Mouse (Mus musculus) hindbrain, embryonic 15.5 days (tissue): ENCODE results near the gene Ostm1. TPM values are rescaled to one million over a fixed set of nuclear protein-coding genes. Genes with fewer than 3 reads are reported as not detected.
A peak's percentile ranks its signal among the peaks of the same experiment; 100 is the strongest.

Source experiments
- ATAC-seq: fragments of 200-750 bp; cut with Nextera tagmentation; 2 replicates; pipeline ENCODE4 v1.8.0; 2017; ENCODE audit warnings: low read depth, moderate number of reproducible peaks, moderate TSS enrichment; ENCODE audit not compliant: low FRiP score
- H3K27ac ChIP-seq: fragments of 300-500 bp; sonication (generic); replicated peaks from 2 replicates; pipeline ENCODE4 v1.5.1; 2015; ENCODE audit warnings: mild to moderate bottlenecking, inconsistent platforms
- H3K27me3 ChIP-seq: fragments of 300-500 bp; sonication (generic); 2 replicates; pipeline ENCODE4 v1.6.1; 2015; ENCODE audit warnings: control low read depth, inconsistent platforms
- H3K36me3 ChIP-seq: fragments of 300-500 bp; sonication (generic); 2 replicates; pipeline ENCODE4 v1.6.1; 2015; ENCODE audit warnings: control low read depth, inconsistent platforms
- H3K4me1 ChIP-seq: fragments of 300-500 bp; sonication (generic); replicated peaks from 2 replicates; pipeline ENCODE4 v1.6.1; 2015; ENCODE audit warnings: control low read depth, inconsistent platforms
- H3K4me2 ChIP-seq: fragments of 300-500 bp; sonication (generic); 2 replicates; pipeline ENCODE4 v1.6.1; 2015; ENCODE audit warnings: moderate library complexity, mild to moderate bottlenecking, inconsistent platforms
- H3K4me3 ChIP-seq: fragments of 300-500 bp; sonication (generic); 2 replicates; pipeline ENCODE4 v1.5.1; 2015; ENCODE audit warnings: mild to moderate bottlenecking, inconsistent platforms
- H3K9ac ChIP-seq: fragments of 300-500 bp; sonication (generic); 2 replicates; pipeline ENCODE4 v1.6.1; 2015; ENCODE audit warnings: inconsistent platforms
- H3K9me3 ChIP-seq: fragments of 300-500 bp; sonication (generic); 2 replicates; pipeline ENCODE4 v1.6.1; 2016; ENCODE audit warnings: control low read depth, inconsistent platforms
- WGBS: fragments of 180-500 bp; shearing (Covaris S2); methylation state at CpG from one replicate; pipeline ENCODE4 v1.1.7; 2015; 5-methylcytosine and 5-hydroxymethylcytosine counted together
- polyA plus RNA-seq: library from polyadenylated mRNA; unstranded; fragments of >200 nt; fragmentation: Nextera tagmentation; extraction: Ambion mirVana; gene quantifications from 2 replicates; pipeline ENCODE4 v1.2.1, GENCODE M21; 2015

Gene Ostm1
- polyA plus RNA-seq, 1 experiment from 2014 or later, result 35.4 TPM

GRCm38 (mm10) chr10:42585156-42585555 lies 1.5 kb downstream of the Ostm1 start:
- WGBS, result 1% methylated on average over 8 of the region's 8 CpGs
- H3K36me3 ChIP-seq, result no peaks in the 10 kb centered on the region
- H3K4me2 ChIP-seq, result no peak overlapping the region
- ATAC-seq, result no peak
- H3K9me3 ChIP-seq, result no peaks in the 10 kb centered on the region
- H3K4me3 ChIP-seq, result no peak overlapping the region
- peaks cover 19% of the 10 kb centered on the region for H3K4me1 ChIP-seq
- no peak overlapping the region for H3K27ac ChIP-seq
- H3K9ac ChIP-seq, result no peak overlapping the region
- peaks cover 82% of the 10 kb centered on the region for H3K27me3 ChIP-seq

GRCm38 (mm10) chr10:42585596-42586305 lies 2.1 kb downstream of the Ostm1 start:
- ATAC-seq, result no peak
- peaks cover 19% of the 10 kb centered on the region for H3K4me1 ChIP-seq
- no peaks in the 10 kb centered on the region for H3K9me3 ChIP-seq
- WGBS, result 3% methylated on average over 22 of the region's 22 CpGs
- no peak overlapping the region for H3K4me3 ChIP-seq
- no peaks in the 10 kb centered on the region for H3K36me3 ChIP-seq
- H3K9ac ChIP-seq, result no peak overlapping the region
- peaks cover 81% of the 10 kb centered on the region for H3K27me3 ChIP-seq
- H3K27ac ChIP-seq, result no peak overlapping the region
- no peak overlapping the region for H3K4me2 ChIP-seq

DNA sequence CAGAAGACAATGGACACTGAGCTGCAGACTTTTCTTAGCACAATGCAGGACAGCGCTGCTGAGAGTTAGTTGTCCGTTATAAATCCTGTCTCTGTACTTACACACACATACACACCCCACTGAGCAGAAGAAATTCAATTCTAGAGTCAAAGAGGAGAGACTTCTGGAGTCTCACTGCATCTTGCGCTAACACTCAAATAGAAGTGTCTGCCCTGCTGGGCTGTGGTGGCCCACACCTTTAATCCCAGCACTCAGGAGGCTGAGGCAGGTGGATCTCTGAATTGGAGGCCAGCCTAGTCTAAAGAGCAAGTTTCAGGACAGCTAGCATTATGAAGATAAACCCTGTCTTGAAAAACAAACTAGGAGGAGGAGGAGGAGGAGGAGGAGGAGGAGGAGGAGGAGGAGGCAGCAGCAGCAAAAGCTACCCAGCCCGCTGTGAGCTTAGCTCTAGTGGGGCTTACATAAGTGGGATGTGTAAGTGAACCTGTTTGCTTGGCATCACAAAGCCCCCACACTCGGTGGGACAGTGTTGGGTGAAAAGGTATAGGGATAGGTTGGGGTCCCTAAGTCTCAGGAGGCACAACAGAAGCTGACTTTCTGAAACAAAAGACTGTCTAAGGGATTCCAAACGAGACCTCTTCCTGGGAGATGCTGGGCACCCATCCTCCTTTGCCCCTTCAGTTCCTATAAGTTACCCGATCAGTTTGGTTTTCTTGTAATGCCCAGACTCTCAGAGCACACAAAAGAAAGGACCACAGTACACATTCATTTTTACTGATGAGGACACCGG lies 4.5 kb downstream of the Ostm1 start:
- Histone ChIP-seq H3K27me3 (peaks cover 88% of the 10 kb centered on the region), H3K4me1 (peaks cover 20% of the 10 kb centered on the region), H3K36me3 (no peaks in the 10 kb centered on the region), H3K9me3 (no peaks in the 10 kb centered on the region), H3K4me3 (no peak overlapping the region), H3K9ac (no peak overlapping the region), H3K4me2 (no peak overlapping the region), H3K27ac (no peak overlapping the region)
- WGBS, result 1% methylated on average over 8 of the region's 8 CpGs
- no peak for ATAC-seq

GRCm38 (mm10) chr10:42589505-42589904 lies 5.9 kb downstream of the Ostm1 start:
- H3K4me2 ChIP-seq, result no peak overlapping the region
- H3K4me3 ChIP-seq, result no peak overlapping the region
- ATAC-seq, result no peak
- no peaks in the 10 kb centered on the region for H3K9me3 ChIP-seq
- no peak overlapping the region for H3K27ac ChIP-seq
- 3% methylated on average over 5 of the region's 5 CpGs for WGBS
- H3K4me1 ChIP-seq, result peaks cover 8% of the 10 kb centered on the region
- H3K36me3 ChIP-seq, result no peaks in the 10 kb centered on the region
- no peak overlapping the region for H3K9ac ChIP-seq
- peaks cover 94% of the 10 kb centered on the region for H3K27me3 ChIP-seq

- ATAC-seq, result no peak
- Histone ChIP-seq H3K4me1 (peaks cover 6% of the 10 kb centered on the region), H3K9me3 (no peaks in the 10 kb centered on the region), H3K36me3 (no peaks in the 10 kb centered on the region), H3K9ac (no peak overlapping the region), H3K27me3 (peaks cover 93% of the 10 kb centered on the region), H3K4me2 (no peak overlapping the region), H3K4me3 (no peak overlapping the region), H3K27ac (no peak overlapping the region)
- under 1% methylated on average over 19 of the region's 19 CpGs for WGBS
These were observed 6.9 kb downstream of the Ostm1 start for GRCm38 (mm10) chr10:42590261-42591184.

- Histone ChIP-seq H3K4me3 (peak overlapping the region; percentile 21), H3K4me2 (peak overlapping the region; percentile 51), H3K9ac (no peak overlapping the region), H3K27ac (no peak overlapping the region), H3K4me1 (peaks cover 6% of the 10 kb centered on the region), H3K9me3 (no peaks in the 10 kb centered on the region), H3K27me3 (peaks cover 93% of the 10 kb centered on the region), H3K36me3 (no peaks in the 10 kb centered on the region)
- ATAC-seq, result no peak
- WGBS, result under 1% methylated on average over 67 of the region's 67 CpGs
These were observed 7.8 kb downstream of the Ostm1 start for GRCm38 (mm10) chr10:42591185-42591992.

- H3K27me3 ChIP-seq, result peaks cover 92% of the 10 kb centered on the region
- no peak overlapping the region for H3K9ac ChIP-seq
- H3K27ac ChIP-seq, result no peak overlapping the region
- H3K4me2 ChIP-seq, result peak overlapping the region; percentile 51
- under 1% methylated on average over 25 of the region's 25 CpGs for WGBS
- H3K9me3 ChIP-seq, result no peaks in the 10 kb centered on the region
- peak overlapping the region; percentile 21 for H3K4me3 ChIP-seq
- H3K36me3 ChIP-seq, result no peaks in the 10 kb centered on the region
- no peak for ATAC-seq
- H3K4me1 ChIP-seq, result peaks cover 6% of the 10 kb centered on the region
These were observed 8.5 kb downstream of the Ostm1 start for GRCm38 (mm10) chr10:42591993-42592686.

GRCm38 (mm10) chr10:42593201-42593600 lies 9.6 kb downstream of the Ostm1 start:
- WGBS, result 18% methylated on average over 7 of the region's 7 CpGs
- ATAC-seq, result no peak
- Histone ChIP-seq H3K4me1 (peaks cover 6% of the 10 kb centered on the region), H3K9me3 (no peaks in the 10 kb centered on the region), H3K27ac (no peak overlapping the region), H3K4me2 (no peak overlapping the region), H3K4me3 (no peak overlapping the region), H3K36me3 (no peaks in the 10 kb centered on the region), H3K9ac (no peak overlapping the region), H3K27me3 (peaks cover 90% of the 10 kb centered on the region)

DNA sequence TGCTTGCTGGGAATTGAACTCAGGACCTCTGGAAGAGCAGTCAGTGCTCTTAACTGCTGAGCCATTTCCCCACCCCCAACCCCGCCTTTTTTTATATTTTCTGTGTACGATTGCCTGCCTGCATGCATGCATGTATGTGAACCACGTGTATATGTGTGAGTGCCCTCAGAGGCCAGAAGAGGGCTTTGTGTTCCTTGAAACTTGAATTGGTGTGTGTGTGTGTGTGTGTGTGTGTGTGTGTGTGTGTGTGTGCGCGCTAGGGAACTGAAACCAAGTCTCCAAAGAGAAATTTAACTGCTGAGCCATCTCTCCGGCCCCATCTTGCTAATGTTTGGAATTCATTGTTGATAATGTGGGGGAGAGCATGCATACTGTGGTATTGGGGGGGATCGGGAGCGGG lies 15.0 kb downstream of the Ostm1 start:
- no peak overlapping the region for H3K9ac ChIP-seq
- ATAC-seq, result no peak
- H3K4me2 ChIP-seq, result no peak overlapping the region
- H3K4me1 ChIP-seq, result no peaks in the 10 kb centered on the region
- peaks cover 49% of the 10 kb centered on the region for H3K27me3 ChIP-seq
- H3K36me3 ChIP-seq, result no peaks in the 10 kb centered on the region
- 85% methylated on average over 8 of the region's 8 CpGs for WGBS
- H3K9me3 ChIP-seq, result no peaks in the 10 kb centered on the region
- no peak overlapping the region for H3K27ac ChIP-seq
- no peak overlapping the region for H3K4me3 ChIP-seq

DNA sequence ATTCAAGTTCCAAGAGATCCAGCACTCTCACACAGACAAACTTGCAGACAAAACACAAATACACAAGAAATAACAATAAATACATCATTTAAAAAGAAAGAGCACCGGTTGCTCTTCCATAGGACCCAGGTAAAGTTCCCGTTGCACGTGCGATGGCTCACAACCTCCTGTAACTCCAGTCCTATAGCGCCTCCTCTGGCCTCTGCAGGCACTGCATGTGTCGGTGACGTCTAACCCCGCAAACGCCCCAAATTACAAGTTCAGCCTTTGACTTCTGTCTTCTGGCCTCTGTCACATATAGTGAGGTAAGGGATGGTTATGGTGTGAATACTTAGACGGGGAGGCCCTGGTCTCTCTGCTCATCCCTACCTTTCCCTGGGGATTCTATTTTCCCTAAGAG lies 17.9 kb downstream of the Ostm1 start:
- 22% methylated on average over 10 of the region's 10 CpGs for WGBS

DNA sequence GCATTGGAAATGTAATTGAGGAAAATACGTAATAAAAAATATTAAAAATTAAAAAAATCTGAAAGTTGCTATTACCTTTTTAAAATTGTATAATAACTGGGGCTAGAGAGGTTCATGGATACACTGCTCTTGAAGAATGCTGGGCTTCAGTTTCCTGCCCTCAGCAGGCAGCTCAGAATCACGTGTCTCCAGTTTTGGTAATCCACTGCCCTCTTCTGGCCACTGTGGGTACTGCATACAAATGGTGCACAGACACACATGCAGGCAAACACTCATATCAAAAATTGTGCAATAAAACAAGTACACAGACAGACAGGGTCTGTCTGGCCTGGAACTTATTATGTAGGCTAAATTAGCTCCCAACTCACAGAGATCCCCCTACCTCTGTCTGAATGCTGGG lies 21.3 kb downstream of the Ostm1 start:
- H3K4me2 ChIP-seq, result no peak overlapping the region
- H3K36me3 ChIP-seq, result no peaks in the 10 kb centered on the region
- no peak overlapping the region for H3K4me3 ChIP-seq
- no peak overlapping the region for H3K27ac ChIP-seq
- ATAC-seq, result no peak
- no peaks in the 10 kb centered on the region for H3K9me3 ChIP-seq
- no peaks in the 10 kb centered on the region for H3K4me1 ChIP-seq
- peaks cover 37% of the 10 kb centered on the region for H3K27me3 ChIP-seq
- 58% methylated on average over 2 of the region's 2 CpGs for WGBS
- H3K9ac ChIP-seq, result no peak overlapping the region

More for the DNA sequence above, 17.9 kb downstream of the Ostm1 start:
- peaks cover 25% of the 10 kb centered on the region for H3K27me3 ChIP-seq
- no peaks in the 10 kb centered on the region for H3K9me3 ChIP-seq
- no peaks in the 10 kb centered on the region for H3K36me3 ChIP-seq
- no peak overlapping the region for H3K27ac ChIP-seq
- ATAC-seq, result no peak
- no peak overlapping the region for H3K4me2 ChIP-seq
- no peak overlapping the region for H3K9ac ChIP-seq
- H3K4me1 ChIP-seq, result no peaks in the 10 kb centered on the region
- H3K4me3 ChIP-seq, result no peak overlapping the region
